Mouse (Mus musculus) heart, embryonic 12.5 days (tissue): ENCODE measurements at regions not wholly inside any gene's neighbourhood (a gene's known extent, or its start where the extent isn't known, plus 50 kb on each side); places are given as distances from the start of the nearest gene placed in this dataset.

Experiments
- ATAC-seq: fragments of 200-750 bp; cut with Nextera tagmentation; 2 replicates; pipeline ENCODE4 v1.8.0; 2017; ENCODE audit warnings: moderate TSS enrichment, moderate library complexity; ENCODE audit not compliant: insufficient number of reproducible peaks, low FRiP score
- H3K27ac ChIP-seq: fragments of 300-500 bp; sonication (generic); 2 replicates; pipeline ENCODE4 v1.5.1; 2016; ENCODE audit warnings: mild to moderate bottlenecking, moderate library complexity; ENCODE audit not compliant: poor library complexity, severe bottlenecking
- H3K27me3 ChIP-seq: fragments of 300-500 bp; sonication (generic); replicated peaks from 2 replicates; pipeline ENCODE4 v1.6.1; 2016; ENCODE audit warnings: mild to moderate bottlenecking, moderate library complexity
- H3K36me3 ChIP-seq: fragments of 300-500 bp; sonication (generic); 2 replicates; pipeline ENCODE4 v1.6.1; 2016; ENCODE audit warnings: mild to moderate bottlenecking, moderate library complexity
- H3K4me1 ChIP-seq: fragments of 300-500 bp; sonication (generic); replicated peaks from 2 replicates; pipeline ENCODE4 v1.6.1; 2016; ENCODE audit warnings: mild to moderate bottlenecking
- H3K4me2 ChIP-seq: fragments of 300-500 bp; sonication (generic); 2 replicates; pipeline ENCODE4 v1.6.1; 2016; ENCODE audit warnings: mild to moderate bottlenecking, moderate library complexity
- H3K4me3 ChIP-seq: fragments of 300-500 bp; sonication (generic); 2 replicates; pipeline ENCODE4 v1.5.1; 2016; ENCODE audit warnings: mild to moderate bottlenecking
- H3K9ac ChIP-seq: fragments of 300-500 bp; sonication (generic); 2 replicates; pipeline ENCODE4 v1.6.1; 2016; ENCODE audit warnings: mild to moderate bottlenecking, moderate library complexity
- H3K9me3 ChIP-seq: fragments of 300-500 bp; sonication (generic); replicated peaks from 2 replicates; pipeline ENCODE4 v1.6.1; 2016; ENCODE audit warnings: mild to moderate bottlenecking, moderate library complexity
- WGBS: fragments of 180-500 bp; shearing (Covaris S2); methylation state at CpG from one replicate; pipeline ENCODE4 v1.1.7; 2016; 5-methylcytosine and 5-hydroxymethylcytosine counted together

DNA sequence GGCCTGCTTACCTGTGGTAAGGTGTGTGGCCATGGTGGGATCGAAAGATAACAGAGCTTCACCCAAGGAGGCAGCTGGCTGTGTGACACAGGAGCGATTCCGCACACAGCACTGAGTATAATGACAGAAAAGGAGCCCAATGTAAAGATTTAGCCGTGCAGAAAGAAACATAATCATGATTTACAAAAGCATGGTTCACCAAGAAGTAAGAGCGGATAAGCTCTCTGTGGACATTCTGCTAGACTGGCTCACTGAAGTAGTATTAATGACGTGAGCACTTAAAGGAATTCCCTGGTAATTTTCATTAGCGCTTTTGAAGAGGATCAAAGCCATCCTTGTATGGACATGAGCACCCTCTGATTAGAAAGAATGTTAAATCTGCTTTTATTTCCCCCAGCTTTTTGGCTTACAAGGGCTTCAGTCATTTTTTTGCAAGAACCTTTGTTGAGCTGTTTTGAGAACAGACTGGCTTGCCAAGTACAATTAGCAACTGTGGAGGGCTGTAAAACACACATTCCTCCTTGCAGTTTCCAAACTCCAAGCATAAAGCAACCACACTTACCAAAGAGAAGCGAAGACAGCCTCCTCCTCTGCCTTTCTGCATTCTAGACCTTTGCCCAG is 140.5 kb upstream of the Gcfc2 start:
- Histone ChIP-seq H3K27me3 (no peaks in the 10 kb centered on the region), H3K9ac (no peak overlapping the region), H3K4me3 (no peak overlapping the region), H3K9me3 (no peaks in the 10 kb centered on the region), H3K4me1 (no peaks in the 10 kb centered on the region), H3K36me3 (no peaks in the 10 kb centered on the region), H3K4me2 (no peak overlapping the region), H3K27ac (no peak overlapping the region)
- WGBS: 78% methylated on average over 8 of the region's 8 CpGs
- ATAC-seq: no peak

GRCm38 (mm10) chr6:81795281-81795680 is 128.2 kb upstream of the Gcfc2 start:
- Histone ChIP-seq H3K4me3 (no peak overlapping the region), H3K4me2 (no peak overlapping the region), H3K4me1 (no peaks in the 10 kb centered on the region), H3K27me3 (no peaks in the 10 kb centered on the region; the same call in 1 of the 2 replicates), H3K9me3 (no peaks in the 10 kb centered on the region), H3K36me3 (no peaks in the 10 kb centered on the region), H3K9ac (no peak overlapping the region), H3K27ac (no peak overlapping the region)
- WGBS: 73% methylated on average over 6 of the region's 6 CpGs
- no peak for ATAC-seq

DNA sequence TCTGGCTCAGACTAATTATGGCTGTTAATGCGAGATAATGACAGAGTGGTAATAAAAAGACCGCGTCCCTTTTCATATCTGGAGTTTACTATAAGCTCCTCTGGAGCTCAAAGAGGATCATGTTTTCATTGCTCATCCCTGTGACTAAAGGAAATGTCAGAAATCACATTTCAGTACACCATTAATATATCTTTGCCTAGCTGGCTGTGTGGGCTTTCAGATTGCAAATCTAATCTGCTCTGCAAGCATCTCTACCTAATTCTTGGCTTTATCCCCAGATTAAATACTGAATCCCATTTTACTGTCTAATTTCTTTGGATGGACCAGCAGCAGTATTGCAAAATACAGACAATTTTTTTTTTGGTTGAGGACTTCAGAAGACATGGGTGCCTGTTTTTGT is 122.6 kb upstream of the Gcfc2 start:
- no peaks in the 10 kb centered on the region for H3K9me3 ChIP-seq
- ATAC-seq: no peak
- no peak overlapping the region for H3K27ac ChIP-seq
- H3K4me1 ChIP-seq: no peaks in the 10 kb centered on the region
- no peak overlapping the region for H3K4me3 ChIP-seq
- no peak overlapping the region for H3K4me2 ChIP-seq
- H3K9ac ChIP-seq: no peak overlapping the region
- H3K36me3 ChIP-seq: no peaks in the 10 kb centered on the region
- no peaks in the 10 kb centered on the region for H3K27me3 ChIP-seq
- WGBS: 83% methylated on average over 3 of the region's 3 CpGs

DNA sequence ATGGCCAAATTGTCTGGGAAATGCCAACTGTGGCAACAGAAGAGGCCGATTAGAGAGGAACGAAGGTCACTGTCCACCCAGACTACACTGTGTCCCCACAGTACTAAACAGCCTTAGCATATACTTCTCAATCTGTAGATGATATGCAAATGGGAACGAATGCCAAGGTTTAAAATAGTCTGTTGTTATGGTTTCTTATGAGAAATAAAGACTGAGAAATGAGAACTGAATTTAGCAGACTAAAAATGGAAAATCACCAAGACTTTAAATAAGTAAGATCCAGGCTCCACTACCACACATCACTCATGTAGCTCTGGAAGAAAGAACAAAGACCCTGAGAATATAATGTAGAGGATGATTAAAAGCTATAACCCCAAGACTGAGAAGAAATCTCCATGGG is 121.7 kb upstream of the Gcfc2 start:
- H3K27ac ChIP-seq: no peak overlapping the region
- no peak overlapping the region for H3K4me2 ChIP-seq
- H3K27me3 ChIP-seq: no peaks in the 10 kb centered on the region
- no peak for ATAC-seq
- H3K4me3 ChIP-seq: no peak overlapping the region
- WGBS: 79% methylated on average over 3 of the region's 3 CpGs
- H3K9me3 ChIP-seq: no peaks in the 10 kb centered on the region
- H3K9ac ChIP-seq: no peak overlapping the region
- H3K36me3 ChIP-seq: no peaks in the 10 kb centered on the region
- no peaks in the 10 kb centered on the region for H3K4me1 ChIP-seq

- Histone ChIP-seq H3K36me3 (no peaks in the 10 kb centered on the region), H3K4me1 (no peaks in the 10 kb centered on the region), H3K4me3 (no peak overlapping the region), H3K9ac (no peak overlapping the region), H3K27me3 (no peaks in the 10 kb centered on the region), H3K4me2 (no peak overlapping the region), H3K9me3 (no peaks in the 10 kb centered on the region), H3K27ac (no peak overlapping the region)
- 87% methylated on average over 11 of the region's 11 CpGs for WGBS
- no peak for ATAC-seq
Measured at GRCm38 (mm10) chr6:81805942-81806341, 117.5 kb upstream of the Gcfc2 start.

GRCm38 (mm10) chr6:81808712-81809111 is 114.8 kb upstream of the Gcfc2 start:
- ATAC-seq: no peak
- Histone ChIP-seq H3K9me3 (no peaks in the 10 kb centered on the region), H3K4me2 (no peak overlapping the region), H3K36me3 (no peaks in the 10 kb centered on the region), H3K9ac (no peak overlapping the region), H3K27ac (no peak overlapping the region), H3K27me3 (no peaks in the 10 kb centered on the region), H3K4me1 (no peaks in the 10 kb centered on the region), H3K4me3 (no peak overlapping the region)
- WGBS: 79% methylated on average over 13 of the region's 13 CpGs

GRCm38 (mm10) chr6:81815248-81815961 is 108.1 kb upstream of the Gcfc2 start:
- H3K9me3 ChIP-seq: no peaks in the 10 kb centered on the region
- no peak overlapping the region for H3K4me3 ChIP-seq
- no peaks in the 10 kb centered on the region for H3K4me1 ChIP-seq
- no peak overlapping the region for H3K27ac ChIP-seq
- no peak overlapping the region for H3K9ac ChIP-seq
- H3K4me2 ChIP-seq: no peak overlapping the region
- 57% methylated on average over 8 of the region's 8 CpGs for WGBS
- H3K36me3 ChIP-seq: no peaks in the 10 kb centered on the region
- H3K27me3 ChIP-seq: no peaks in the 10 kb centered on the region
- ATAC-seq: no peak

DNA sequence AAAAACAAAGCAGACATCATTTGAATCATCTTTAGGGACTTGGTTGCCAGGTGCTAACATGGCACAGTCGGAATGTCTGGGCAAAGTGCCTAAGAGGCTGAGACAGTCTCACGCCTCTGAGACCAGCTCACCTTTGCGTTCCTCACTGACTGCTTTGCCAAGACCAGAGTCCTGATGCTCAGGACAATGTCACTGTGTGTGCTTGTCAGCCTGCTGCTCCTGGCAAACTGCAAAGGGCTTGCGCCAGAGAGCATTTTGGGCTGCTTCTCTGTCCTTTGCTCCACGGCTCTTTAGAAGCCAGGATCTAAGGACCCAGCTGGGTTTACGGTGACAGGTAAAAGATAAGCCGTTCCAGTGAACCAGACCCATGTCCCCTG is 107.5 kb upstream of the Gcfc2 start:
- no peak overlapping the region for H3K4me2 ChIP-seq
- WGBS: 70% methylated on average over 7 of the region's 7 CpGs
- H3K27me3 ChIP-seq: no peaks in the 10 kb centered on the region
- no peak overlapping the region for H3K4me3 ChIP-seq
- no peak for ATAC-seq
- no peaks in the 10 kb centered on the region for H3K9me3 ChIP-seq
- no peaks in the 10 kb centered on the region for H3K36me3 ChIP-seq
- H3K9ac ChIP-seq: no peak overlapping the region
- no peak overlapping the region for H3K27ac ChIP-seq
- H3K4me1 ChIP-seq: no peaks in the 10 kb centered on the region

GRCm38 (mm10) chr6:81817050-81817827 is 106.2 kb upstream of the Gcfc2 start:
- no peak for ATAC-seq
- H3K9me3 ChIP-seq: no peaks in the 10 kb centered on the region
- WGBS: 74% methylated on average over 9 of the region's 9 CpGs
- H3K36me3 ChIP-seq: no peaks in the 10 kb centered on the region
- no peaks in the 10 kb centered on the region for H3K27me3 ChIP-seq
- no peaks in the 10 kb centered on the region for H3K4me1 ChIP-seq
- no peak overlapping the region for H3K9ac ChIP-seq
- no peak overlapping the region for H3K4me2 ChIP-seq
- no peak overlapping the region for H3K27ac ChIP-seq
- no peak overlapping the region for H3K4me3 ChIP-seq

DNA sequence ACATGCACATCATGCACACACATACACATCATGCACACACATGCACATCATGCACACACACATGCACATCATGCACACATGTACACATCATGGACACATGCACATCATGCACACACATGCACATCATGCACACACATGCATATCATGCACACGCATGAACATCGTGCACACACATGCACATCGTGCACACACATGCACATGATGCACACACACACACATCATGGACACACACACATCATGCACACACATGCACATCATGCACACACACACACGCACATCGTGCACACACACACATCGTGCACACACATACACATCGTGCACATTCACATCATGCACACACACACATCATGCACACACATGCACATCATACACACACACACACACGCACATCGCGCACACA is 104.9 kb upstream of the Gcfc2 start:
- ATAC-seq: no peak
- 89% methylated on average over 10 of the region's 10 CpGs for WGBS
- no peaks in the 10 kb centered on the region for H3K27me3 ChIP-seq
- H3K36me3 ChIP-seq: no peaks in the 10 kb centered on the region
- no peak overlapping the region for H3K4me2 ChIP-seq
- H3K4me3 ChIP-seq: no peak overlapping the region
- no peak overlapping the region for H3K9ac ChIP-seq
- no peak overlapping the region for H3K27ac ChIP-seq
- no peaks in the 10 kb centered on the region for H3K9me3 ChIP-seq
- H3K4me1 ChIP-seq: no peaks in the 10 kb centered on the region

GRCm38 (mm10) chr6:81820078-81820477 is 103.4 kb upstream of the Gcfc2 start:
- Histone ChIP-seq H3K27ac (no peak overlapping the region), H3K9me3 (no peaks in the 10 kb centered on the region), H3K4me1 (no peaks in the 10 kb centered on the region), H3K4me3 (no peak overlapping the region), H3K9ac (no peak overlapping the region), H3K27me3 (no peaks in the 10 kb centered on the region), H3K4me2 (no peak overlapping the region), H3K36me3 (no peaks in the 10 kb centered on the region)
- 70% methylated on average over 5 of the region's 5 CpGs for WGBS
- no peak for ATAC-seq
